Mouse (Mus musculus): Measurements from ENCODE around the gene Tlk2. TPM values are rescaled to one million over a fixed set of nuclear protein-coding genes. Genes with fewer than 3 reads are reported as not detected.

The Tlk2 gene
- total RNA-seq, 2 experiments from 2014 or later: 52.8 to 67.7 TPM

GRCm38 (mm10) chr11:105159673-105160360 is 18.8 kb upstream of the Tlk2 start:
- no peak for DNase-seq (ENCODE audit: low spot score in 2 of 2)
- intact Hi-C loops (cut with DNase I): no loop called here

- no peak for DNase-seq (ENCODE audit: low spot score in 2 of 2)
- intact Hi-C loops (cut with DNase I): no loop called here
Observed at GRCm38 (mm10) chr11:105161411-105161810, 17.2 kb upstream of the Tlk2 start.

GRCm38 (mm10) chr11:105164516-105165510 is 13.8 kb upstream of the Tlk2 start:
- no peak for DNase-seq (ENCODE audit: low spot score in 2 of 2)
- intact Hi-C loops (cut with DNase I): no loop called here

- DNase-seq (ENCODE audit: low spot score in 2 of 2): no peak
- intact Hi-C loops (cut with DNase I): no loop called here
Observed at GRCm38 (mm10) chr11:105166780-105167179, 11.8 kb upstream of the Tlk2 start.

- DNase-seq (ENCODE audit: low spot score in 2 of 2): no peak
- intact Hi-C loops (cut with DNase I): no loop called here
Observed at GRCm38 (mm10) chr11:105179523-105179922, 916 bp downstream of the Tlk2 start.

GRCm38 (mm10) chr11:105180471-105181091 is 2.0 kb downstream of the Tlk2 start:
- peak; percentile 23 to 29 for DNase-seq (ENCODE audit: low spot score in 2 of 2)

GRCm38 (mm10) chr11:105181126-105181637 is 2.6 kb downstream of the Tlk2 start:
- intact Hi-C loops (cut with DNase I): loop anchor here (2.0 kb wide), 1 partner anchor 54 kb away; the partner anchor contains the start of gene Mettl2
- DNase-seq (ENCODE audit: low spot score in 2 of 2): peak; percentile 85 to 90

More at GRCm38 (mm10) chr11:105180471-105181091, 2.0 kb downstream of the Tlk2 start:
- intact Hi-C loops (cut with DNase I): loop anchor here (2.0 kb wide), 1 partner anchor 54 kb away; the partner anchor contains the start of gene Mettl2

GRCm38 (mm10) chr11:105181689-105182460 is 3.3 kb downstream of the Tlk2 start:
- peak; percentile 59 to 64 for DNase-seq (ENCODE audit: low spot score in 2 of 2)
- intact Hi-C loops (cut with DNase I): loop anchor here (2.0 kb wide), 1 partner anchor 55 kb away; the partner anchor contains the start of gene Mettl2

GRCm38 (mm10) chr11:105182461-105182855 is 3.9 kb downstream of the Tlk2 start:
- intact Hi-C loops (cut with DNase I): no loop called here
- DNase-seq (ENCODE audit: low spot score in 2 of 2): no peak

GRCm38 (mm10) chr11:105184678-105185077 is 6.1 kb downstream of the Tlk2 start:
- intact Hi-C loops (cut with DNase I): no loop called here
- DNase-seq (ENCODE audit: low spot score in 2 of 2): no peak

- no peak for DNase-seq (ENCODE audit: low spot score in 2 of 2)
- intact Hi-C loops (cut with DNase I): no loop called here
Observed at GRCm38 (mm10) chr11:105192186-105192585, 13.6 kb downstream of the Tlk2 start.

- DNase-seq (ENCODE audit: low spot score in 2 of 2): no peak
- intact Hi-C loops (cut with DNase I): no loop called here
Observed at GRCm38 (mm10) chr11:105196893-105197662, 18.5 kb downstream of the Tlk2 start.

- intact Hi-C loops (cut with DNase I): no loop called here
- no peak for DNase-seq (ENCODE audit: low spot score in 2 of 2)
Observed at GRCm38 (mm10) chr11:105202403-105202802, 23.8 kb downstream of the Tlk2 start.

GRCm38 (mm10) chr11:105210007-105210406 is 31.4 kb downstream of the Tlk2 start:
- no peak for DNase-seq (ENCODE audit: low spot score in 2 of 2)
- intact Hi-C loops (cut with DNase I): no loop called here

- intact Hi-C loops (cut with DNase I): no loop called here
- no peak for DNase-seq (ENCODE audit: low spot score in 2 of 2)
Observed at GRCm38 (mm10) chr11:105214257-105214656, 35.6 kb downstream of the Tlk2 start.

- no peak for DNase-seq (ENCODE audit: low spot score in 2 of 2)
- intact Hi-C loops (cut with DNase I): no loop called here
Observed at GRCm38 (mm10) chr11:105217771-105218170, 39.2 kb downstream of the Tlk2 start.

- no peak for DNase-seq (ENCODE audit: low spot score in 2 of 2)
- intact Hi-C loops (cut with DNase I): no loop called here
Observed at GRCm38 (mm10) chr11:105234501-105234900, 55.9 kb downstream of the Tlk2 start.

- intact Hi-C loops (cut with DNase I): no loop called here
- DNase-seq (ENCODE audit: low spot score in 2 of 2): no peak
Observed at GRCm38 (mm10) chr11:105240991-105241390, 62.4 kb downstream of the Tlk2 start.

Data from left cerebral cortex, postnatal 36 days (tissue).